Mouse (Mus musculus) kidney, embryonic 16.5 days (tissue): ENCODE measurements at regions not wholly inside any gene's neighbourhood (a gene's known extent, or its start where the extent isn't known, plus 50 kb on each side); places are given as distances from the start of the nearest gene placed in this dataset.

Experiments used
- ATAC-seq: fragments of 200-750 bp; cut with Nextera tagmentation; 2 replicates; pipeline ENCODE4 v1.8.0; 2017; ENCODE audit warnings: moderate TSS enrichment; ENCODE audit not compliant: low FRiP score, low TSS enrichment
- H3K27ac ChIP-seq: fragments of 300-500 bp; sonication (generic); 2 replicates; pipeline ENCODE4 v1.5.1; 2014; ENCODE audit warnings: low read length
- H3K27me3 ChIP-seq: fragments of 300-500 bp; sonication (generic); 2 replicates; pipeline ENCODE4 v1.6.1; 2014; ENCODE audit warnings: low read length, control low read depth, mixed read lengths; ENCODE audit not compliant: insufficient read depth
- H3K36me3 ChIP-seq: fragments of 300-500 bp; sonication (generic); 2 replicates; pipeline ENCODE4 v1.6.1; 2014; ENCODE audit warnings: low read length, control low read depth, mixed read lengths; ENCODE audit not compliant: insufficient read depth
- H3K4me1 ChIP-seq: fragments of 300-500 bp; sonication (generic); 2 replicates; pipeline ENCODE4 v1.6.1; 2014; ENCODE audit warnings: low read length, control low read depth, mixed read lengths; ENCODE audit not compliant: insufficient read depth
- H3K4me2 ChIP-seq: fragments of 300-500 bp; sonication (generic); replicated peaks from 2 replicates; pipeline ENCODE4 v1.6.1; 2014; ENCODE audit warnings: low read depth, low read length
- H3K4me3 ChIP-seq: fragments of 300-500 bp; sonication (generic); 2 replicates; pipeline ENCODE4 v1.5.1; 2014; ENCODE audit warnings: mild to moderate bottlenecking, low read length
- H3K9ac ChIP-seq: fragments of 300-500 bp; sonication (generic); replicated peaks from 2 replicates; pipeline ENCODE4 v1.6.1; 2014; ENCODE audit warnings: low read length
- H3K9me3 ChIP-seq: fragments of 300-500 bp; sonication (generic); 2 replicates; pipeline ENCODE4 v1.6.1; 2016; ENCODE audit warnings: low read length, control low read depth
- WGBS: fragments of 180-500 bp; shearing (Covaris S2); extraction: QIAGEN DNeasy Blood & Tissue Kit; methylation state at CpG from one replicate; pipeline ENCODE4 v1.1.7; 2014; 5-methylcytosine and 5-hydroxymethylcytosine counted together

DNA sequence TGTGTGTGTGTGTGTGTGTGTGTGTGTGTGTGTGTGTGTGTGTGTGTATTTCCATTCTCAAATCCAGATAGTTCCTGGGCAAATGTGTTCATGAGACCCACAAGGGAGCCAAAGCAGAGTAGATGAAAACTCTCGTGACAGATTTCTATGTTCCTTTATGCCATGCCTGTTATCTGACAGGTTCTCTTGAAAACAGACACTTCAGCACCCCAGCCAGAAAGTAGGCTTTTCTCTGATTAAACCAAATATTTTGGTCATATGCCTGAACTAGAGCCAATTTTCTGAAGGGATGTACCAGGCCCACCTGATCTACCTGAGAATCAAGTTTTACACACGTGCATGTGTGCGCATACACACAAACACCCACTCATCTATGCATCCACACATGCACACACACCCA is 95.5 kb downstream of the Psat1 start:
- no peak overlapping the region for H3K4me2 ChIP-seq
- no peaks in the 10 kb centered on the region for H3K27me3 ChIP-seq
- H3K9me3 ChIP-seq = no peaks in the 10 kb centered on the region
- no peak overlapping the region for H3K27ac ChIP-seq
- H3K36me3 ChIP-seq = no peaks in the 10 kb centered on the region
- no peak for ATAC-seq
- 95% methylated on average over 3 of the region's 3 CpGs for WGBS
- no peaks in the 10 kb centered on the region for H3K4me1 ChIP-seq
- H3K9ac ChIP-seq = no peak overlapping the region
- no peak overlapping the region for H3K4me3 ChIP-seq

DNA sequence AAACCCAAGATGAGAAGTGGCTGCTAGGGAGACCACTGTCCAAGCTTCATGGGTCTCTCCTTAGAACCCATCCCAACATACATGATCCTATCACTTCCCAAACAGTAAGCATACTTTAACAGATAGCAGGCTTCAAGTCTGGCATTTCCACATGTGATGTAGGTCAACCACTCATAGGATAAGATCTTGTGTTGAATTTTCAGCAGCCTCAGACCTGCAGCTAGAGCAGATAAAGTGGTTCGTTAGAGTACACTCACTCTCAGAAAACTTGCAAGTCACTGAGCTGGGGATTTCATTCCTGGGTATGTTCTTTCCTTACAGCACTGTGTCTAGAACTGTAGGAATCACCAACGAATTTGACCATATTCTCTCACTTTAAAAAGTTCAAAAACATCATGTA is 96.4 kb downstream of the Psat1 start:
- Histone ChIP-seq H3K9me3 (no peaks in the 10 kb centered on the region), H3K4me1 (no peaks in the 10 kb centered on the region), H3K36me3 (no peaks in the 10 kb centered on the region), H3K9ac (no peak overlapping the region), H3K4me3 (no peak overlapping the region), H3K27me3 (no peaks in the 10 kb centered on the region), H3K27ac (no peak overlapping the region), H3K4me2 (no peak overlapping the region)
- 73% methylated on average over 2 of the region's 2 CpGs for WGBS
- ATAC-seq = no peak

DNA sequence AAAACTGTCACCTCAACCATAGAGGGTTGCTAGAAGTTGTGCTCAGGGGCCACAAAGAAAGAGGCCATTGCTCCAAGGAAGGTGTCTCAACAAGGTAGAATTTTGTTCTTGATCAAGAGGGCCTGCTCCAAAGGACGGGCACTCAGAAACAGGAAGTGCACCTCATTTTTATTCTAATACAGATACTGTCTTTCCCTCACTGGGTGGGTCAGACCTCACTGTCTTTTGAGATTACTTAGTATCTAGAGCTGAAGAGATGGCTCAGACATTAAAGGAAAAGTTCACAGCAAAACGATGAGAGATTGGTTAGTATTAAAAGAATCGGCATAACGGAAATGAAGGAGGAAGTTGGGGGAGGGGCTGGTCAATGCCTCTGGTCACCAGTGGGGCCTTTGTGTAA is 97.9 kb downstream of the Psat1 start:
- WGBS = 78% methylated on average over 4 of the region's 4 CpGs
- ATAC-seq = no peak
- H3K4me1 ChIP-seq = no peaks in the 10 kb centered on the region

DNA sequence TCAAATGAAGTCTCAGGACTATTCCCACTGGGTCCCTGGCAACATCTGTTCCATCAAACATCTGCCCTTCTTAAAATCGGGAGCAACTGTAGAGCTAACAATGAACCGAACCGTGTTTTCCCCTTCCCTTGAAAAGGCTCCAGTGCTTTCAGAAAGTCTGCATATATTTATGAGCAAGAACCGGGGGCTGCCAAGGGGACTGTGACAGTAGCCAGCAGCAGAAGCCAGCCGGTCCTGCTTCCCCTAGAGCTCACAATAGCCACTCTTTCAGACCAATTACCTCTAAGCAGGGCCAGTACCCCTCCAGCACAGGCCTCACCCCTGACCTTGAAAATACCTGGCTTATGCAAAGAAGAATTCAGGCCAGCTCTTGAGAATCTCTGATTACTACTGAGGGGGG is 108.8 kb downstream of the Psat1 start:
- 7% methylated on average over 5 of the region's 5 CpGs for WGBS
- H3K27ac ChIP-seq = no peak overlapping the region
- no peaks in the 10 kb centered on the region for H3K36me3 ChIP-seq
- no peak overlapping the region for H3K4me2 ChIP-seq
- ATAC-seq = no peak
- no peaks in the 10 kb centered on the region for H3K27me3 ChIP-seq
- no peak overlapping the region for H3K4me3 ChIP-seq
- H3K9ac ChIP-seq = no peak overlapping the region
- H3K4me1 ChIP-seq = peaks cover 32% of the 10 kb centered on the region
- H3K9me3 ChIP-seq = no peaks in the 10 kb centered on the region

More for the DNA sequence above, 97.9 kb downstream of the Psat1 start:
- H3K9me3 ChIP-seq = no peaks in the 10 kb centered on the region
- H3K4me2 ChIP-seq = no peak overlapping the region
- H3K4me3 ChIP-seq = no peak overlapping the region
- H3K36me3 ChIP-seq = no peaks in the 10 kb centered on the region
- no peak overlapping the region for H3K9ac ChIP-seq
- no peak overlapping the region for H3K27ac ChIP-seq
- no peaks in the 10 kb centered on the region for H3K27me3 ChIP-seq

DNA sequence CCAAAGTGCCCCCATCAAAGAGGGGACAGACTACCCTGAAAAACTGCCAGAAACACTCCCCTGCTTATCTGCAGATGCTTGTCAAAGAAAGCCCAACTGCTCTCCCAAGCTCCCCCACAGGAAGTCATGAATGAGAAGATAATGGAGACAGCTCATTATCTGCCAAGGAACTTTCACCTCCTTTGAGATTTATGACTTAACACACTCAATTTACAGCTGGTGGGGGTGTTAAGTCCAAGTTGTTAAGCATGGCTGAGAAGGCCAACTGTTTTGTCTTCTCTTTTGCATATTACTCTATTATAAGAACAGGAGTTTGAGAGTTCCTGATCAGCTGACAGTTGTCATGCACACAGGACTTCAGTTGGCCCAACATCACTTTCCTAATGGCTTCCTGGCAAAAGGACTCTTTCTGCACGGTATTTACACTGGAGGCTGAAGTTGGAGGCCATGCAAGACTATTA is 109.4 kb downstream of the Psat1 start:
- Histone ChIP-seq H3K36me3 (no peaks in the 10 kb centered on the region), H3K27me3 (no peaks in the 10 kb centered on the region), H3K4me1 (peaks cover 32% of the 10 kb centered on the region), H3K4me2 (no peak overlapping the region), H3K9me3 (no peaks in the 10 kb centered on the region), H3K9ac (no peak overlapping the region), H3K27ac (peak overlapping the region; percentile 70), H3K4me3 (no peak overlapping the region)
- 5% methylated on average over 1 of the region's 1 CpGs for WGBS
- ATAC-seq = peak; percentile 73; the same call in 1 of the 2 replicates

DNA sequence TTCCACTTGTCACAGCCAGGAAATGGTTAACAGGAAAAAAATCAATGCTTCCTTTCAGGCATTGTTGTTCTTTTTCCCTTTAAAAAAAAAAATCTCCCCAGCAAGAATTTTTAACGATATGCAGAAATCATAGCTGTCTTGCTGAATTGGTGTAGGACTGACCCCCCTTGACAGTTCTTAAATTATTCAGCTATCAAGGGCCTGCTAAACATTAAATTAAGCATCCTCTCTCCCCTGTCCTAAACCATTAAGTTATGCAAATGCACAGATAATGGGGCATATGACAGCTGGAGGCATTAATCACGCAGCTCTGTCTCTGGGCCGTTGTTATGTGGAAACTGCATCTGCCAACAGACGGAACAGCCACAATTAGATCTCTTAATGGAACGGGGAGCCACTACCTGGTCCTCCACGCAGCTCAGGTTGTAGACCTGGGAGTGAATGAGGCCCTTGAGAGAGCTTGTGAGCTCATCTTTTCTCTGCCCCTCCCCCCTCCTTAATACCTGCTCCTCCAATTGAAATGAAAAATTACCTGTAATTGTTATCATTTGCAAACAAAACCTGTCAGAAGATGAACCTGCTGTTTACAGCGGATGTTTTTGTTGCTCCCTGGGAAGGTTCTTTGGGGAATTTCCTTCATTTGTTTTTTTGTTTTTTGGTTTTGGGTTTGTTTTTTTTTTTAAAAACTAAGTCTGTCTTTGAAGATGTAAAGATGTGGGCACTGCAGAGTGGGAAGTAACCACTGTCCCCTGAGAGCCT is 110.0 kb downstream of the Psat1 start:
- Histone ChIP-seq H3K27ac (peak overlapping the region; percentile 70), H3K4me2 (peak overlapping the region; percentile 31), H3K4me1 (peaks cover 32% of the 10 kb centered on the region), H3K9ac (no peak overlapping the region), H3K36me3 (no peaks in the 10 kb centered on the region), H3K4me3 (no peak overlapping the region), H3K9me3 (no peaks in the 10 kb centered on the region), H3K27me3 (no peaks in the 10 kb centered on the region)
- WGBS = 3% methylated on average over 7 of the region's 7 CpGs
- peak; percentile 76 for ATAC-seq

DNA sequence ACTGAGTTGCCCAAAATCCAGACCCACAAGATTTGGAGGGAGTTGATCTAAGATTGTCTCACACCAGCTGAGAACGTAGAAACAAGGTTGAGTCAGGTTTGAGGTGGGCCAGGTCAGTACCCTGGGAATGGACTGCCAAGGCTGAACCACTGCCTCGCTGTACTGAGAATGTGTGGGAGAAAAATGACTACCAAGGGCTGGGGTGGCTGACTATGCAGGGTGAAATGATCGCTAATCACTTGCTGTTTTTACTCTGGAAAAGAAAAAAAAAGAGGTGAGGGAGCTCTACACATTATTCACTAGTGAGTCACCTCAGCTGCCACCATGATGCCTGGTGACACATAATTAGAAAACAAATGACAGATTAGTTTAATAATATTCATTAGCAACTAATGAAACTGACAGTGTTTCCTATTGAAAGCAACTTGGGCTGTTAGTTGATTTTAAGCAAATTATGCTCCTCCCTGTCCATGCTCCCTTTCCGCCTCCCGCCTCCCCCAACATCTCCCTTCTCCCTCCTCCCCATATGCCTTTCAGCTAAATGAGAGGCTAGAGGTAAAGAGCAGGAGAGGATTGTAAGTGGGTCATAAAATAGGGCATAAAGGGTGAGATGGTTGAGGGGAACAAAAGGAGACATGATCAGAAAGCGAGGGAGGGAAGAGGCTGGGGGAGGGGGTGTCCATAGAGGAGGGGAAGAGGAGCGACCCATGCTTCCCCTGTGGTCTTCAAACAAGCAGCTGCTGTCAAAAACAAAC is 110.8 kb downstream of the Psat1 start:
- Histone ChIP-seq H3K4me1 (peaks cover 32% of the 10 kb centered on the region), H3K9ac (no peak overlapping the region), H3K4me3 (no peak overlapping the region), H3K9me3 (no peaks in the 10 kb centered on the region), H3K36me3 (no peaks in the 10 kb centered on the region), H3K27me3 (no peaks in the 10 kb centered on the region), H3K4me2 (0 out of 2 replicates have a peak overlapping the region, but pooled peaks have one; percentile 29), H3K27ac (peak overlapping the region; percentile 65)
- WGBS = 6% methylated on average over 7 of the region's 7 CpGs
- ATAC-seq = peak; percentile 71; the same call in 1 of the 2 replicates

DNA sequence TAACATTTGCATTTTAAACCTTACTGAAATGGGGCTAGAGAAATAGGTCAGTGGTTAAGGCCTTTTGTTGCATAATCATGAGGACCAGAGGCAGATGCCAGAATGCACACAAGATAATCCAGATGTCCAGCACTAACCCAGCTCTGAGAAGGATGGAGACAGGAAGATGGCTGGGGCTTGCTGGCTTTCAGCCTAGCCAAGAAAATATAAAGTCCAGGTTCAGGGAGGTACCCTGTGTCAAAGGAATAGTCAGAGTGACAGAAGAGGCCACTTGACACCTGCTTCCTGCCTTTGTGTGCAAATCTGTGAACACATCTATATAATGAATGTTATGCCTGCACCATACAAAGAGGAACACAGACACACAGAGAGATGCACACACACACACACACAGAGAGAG is 116.8 kb downstream of the Psat1 start:
- Histone ChIP-seq H3K27me3 (no peaks in the 10 kb centered on the region), H3K4me3 (no peak overlapping the region), H3K36me3 (no peaks in the 10 kb centered on the region), H3K9ac (no peak overlapping the region), H3K9me3 (no peaks in the 10 kb centered on the region), H3K4me1 (peaks cover 28% of the 10 kb centered on the region), H3K4me2 (no peak overlapping the region), H3K27ac (peak overlapping the region; percentile 16; the same call in 1 of the 2 replicates)
- ATAC-seq = 0 out of 2 replicates have a peak, but pooled peaks have one; percentile 46

DNA sequence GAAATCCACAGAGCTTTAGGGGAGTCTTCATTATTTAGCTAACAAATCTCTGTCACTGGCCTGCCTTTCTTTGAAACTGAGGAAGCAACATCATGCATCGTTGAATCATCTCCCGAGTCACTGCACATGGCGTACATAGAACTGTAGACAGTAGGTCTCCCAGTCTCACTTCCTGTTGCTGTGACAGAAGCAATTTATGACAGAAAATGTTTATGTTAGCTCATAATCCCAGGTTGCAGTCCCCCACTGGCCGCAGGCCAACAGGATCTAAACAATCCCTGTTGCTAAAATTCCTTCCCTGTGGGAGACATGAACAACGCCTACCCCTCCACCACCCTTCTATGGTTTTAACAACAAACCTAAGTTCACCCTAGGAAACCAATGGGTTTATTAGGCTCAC is 118.0 kb downstream of the Psat1 start:
- H3K27me3 ChIP-seq = no peaks in the 10 kb centered on the region
- H3K4me2 ChIP-seq = no peak overlapping the region
- ATAC-seq = peak; percentile 88
- no peak overlapping the region for H3K4me3 ChIP-seq
- H3K27ac ChIP-seq = peak overlapping the region; percentile 72
- 18% methylated on average over 5 of the region's 5 CpGs for WGBS
- peaks cover 28% of the 10 kb centered on the region for H3K4me1 ChIP-seq
- no peaks in the 10 kb centered on the region for H3K36me3 ChIP-seq
- no peak overlapping the region for H3K9ac ChIP-seq
- no peaks in the 10 kb centered on the region for H3K9me3 ChIP-seq
